Mouse (Mus musculus) E14TG2a.4 (cell line): ENCODE results near the gene Scaf11.

ENCODE experiments used
- CTCF ChIP-seq: conservative IDR thresholded peaks from 2 replicates; pipeline ENCODE4 v1.5.1; 2014; ENCODE audit warnings: low read length
- POU5F1 ChIP-seq: IDR thresholded peaks from 2 replicates; pipeline ENCODE4 v1.6.1; 2014; ENCODE audit warnings: low read length, borderline replicate concordance

- TF ChIP-seq CTCF (no peak), POU5F1 (no peak)
Observed at GRCm38 (mm10) chr15:96461541-96462512, 1.2 kb upstream of the Scaf11 start.
